Mouse (Mus musculus) embryonic stem cell, embryonic (primary cell): Measurements from ENCODE around the gene Tm4sf5.

Source experiments
- CTCF ChIA-PET, 4 experiments: fragments of 300-600 bp in 2 of 4; fragments of 350-600 bp in 2 of 4; sonication (Branson Sonifier 250); formaldehyde crosslinking; loops; one replicate each; lab custom pipeline; 2022; ENCODE audit warnings: inconsistent platforms in 2 of 4; lab: Charles Lee
- POLR2A ChIA-PET, 4 experiments: fragments of 300-600 bp in 2 of 4; fragments of 350-600 bp in 2 of 4; sonication (Branson Sonifier 250); formaldehyde crosslinking; loops; one replicate each; lab custom pipeline; 2022; ENCODE audit warnings: antibody characterized with exemption in 4 of 4, inconsistent platforms in 1 of 4; lab: Charles Lee

Tm4sf5 gene

DNA sequence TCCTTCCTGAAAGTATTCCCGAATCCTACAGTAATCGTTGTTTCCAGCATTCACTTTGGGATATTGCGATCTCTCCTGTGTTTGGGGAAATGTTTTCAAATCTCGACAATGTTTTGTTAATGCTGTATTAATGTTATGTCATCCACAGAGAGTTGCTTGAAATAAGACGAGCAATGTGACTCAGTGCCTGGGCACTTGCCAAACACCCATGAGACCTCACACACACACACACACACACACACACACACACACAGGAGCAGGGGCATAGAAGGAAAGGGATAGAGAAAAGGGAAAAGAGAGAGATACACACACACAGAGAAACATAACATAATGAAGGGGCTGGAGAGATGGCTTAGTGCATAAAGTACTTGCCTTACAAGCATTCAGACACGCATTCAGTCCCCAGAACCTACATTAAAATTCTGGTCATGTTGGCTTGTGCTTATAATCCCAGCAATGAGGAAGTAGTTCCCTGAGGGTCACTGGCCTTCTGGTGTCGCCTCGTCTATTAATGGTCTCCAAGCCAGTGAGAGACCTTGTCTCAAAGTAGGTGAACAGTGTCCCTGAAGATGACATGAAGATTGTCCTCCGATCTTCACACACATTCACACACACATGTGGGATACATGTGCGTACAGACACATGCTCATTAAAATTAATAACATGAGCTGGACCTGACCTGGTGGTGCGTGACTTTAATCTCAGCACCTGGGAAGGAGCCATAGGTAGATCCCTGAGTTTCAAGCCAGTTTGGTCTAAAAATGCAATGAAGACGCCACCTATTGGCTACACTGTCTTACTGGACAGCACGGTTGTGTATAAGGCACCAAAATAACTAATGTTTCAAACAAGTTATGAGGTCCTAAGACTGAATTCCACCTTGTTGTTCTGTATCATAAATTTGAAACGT lies 5.2 kb upstream of the Tm4sf5 start:
- ChIA-PET CTCF (interaction anchor here (0.7 to 1.7 kb wide), 5 partner anchors 10 to 293 kb away, joined by 3 to 5 read pairs (median 3); partner anchors contain the start of gene Arrb2 (in 2 of the 4)), POLR2A (no interaction called here)

DNA sequence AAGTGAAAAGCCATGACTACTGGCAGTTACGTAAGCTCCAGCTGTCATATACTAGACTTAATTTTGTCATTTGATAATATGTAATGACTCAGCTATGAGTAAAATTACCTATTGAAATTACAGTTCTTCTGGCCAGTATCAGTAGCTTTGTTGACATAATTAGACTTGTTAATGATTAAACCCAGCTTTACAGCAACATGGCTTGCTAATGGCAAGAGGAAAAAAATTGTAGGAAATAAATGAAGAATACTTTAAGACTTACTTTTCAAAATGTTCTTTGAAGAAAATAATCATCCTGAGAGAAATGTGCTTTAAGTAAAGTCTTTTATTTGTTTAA lies 4.6 kb upstream of the Tm4sf5 start:
- ChIA-PET POLR2A (no interaction called here), CTCF (interaction anchor here in 2 of 4 experiments (0.9 to 1.0 kb wide), 2 partner anchors 68 to 82 kb away, joined by 3 read pairs; partner anchors contain the start of gene Arrb2 (in 1 of the 2))

DNA sequence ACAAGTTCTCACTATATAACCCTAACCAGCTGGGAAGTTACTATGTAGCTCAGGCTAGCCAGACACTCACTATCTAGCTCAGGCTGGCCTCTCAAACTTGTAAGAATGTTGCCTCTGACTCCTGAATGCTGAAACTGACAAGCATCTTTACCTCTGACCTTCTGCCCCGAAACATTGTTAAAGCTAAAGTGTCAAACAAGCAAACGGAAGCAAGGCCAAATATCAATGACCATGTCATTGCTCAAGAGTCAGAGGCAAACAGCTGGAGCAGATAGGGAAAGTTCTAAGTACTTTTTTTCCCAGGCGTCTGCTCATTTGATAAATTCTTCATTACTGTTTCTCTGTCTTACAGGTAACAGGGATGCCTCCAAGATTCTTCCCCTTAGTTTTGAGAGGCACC lies 3.0 kb upstream of the Tm4sf5 start:
- ChIA-PET POLR2A (interaction anchor here in 1 of 4 experiments (0.9 kb wide), 1 partner anchor 145 kb away, joined by 3 read pairs; the partner anchor contains the start of genes Rnf167 and Slc25a11), CTCF (interaction anchor here in 1 of 4 experiments (1.4 kb wide), 1 partner anchor 13 kb away, joined by 4 read pairs; no protein-coding TSS in a partner anchor)

DNA sequence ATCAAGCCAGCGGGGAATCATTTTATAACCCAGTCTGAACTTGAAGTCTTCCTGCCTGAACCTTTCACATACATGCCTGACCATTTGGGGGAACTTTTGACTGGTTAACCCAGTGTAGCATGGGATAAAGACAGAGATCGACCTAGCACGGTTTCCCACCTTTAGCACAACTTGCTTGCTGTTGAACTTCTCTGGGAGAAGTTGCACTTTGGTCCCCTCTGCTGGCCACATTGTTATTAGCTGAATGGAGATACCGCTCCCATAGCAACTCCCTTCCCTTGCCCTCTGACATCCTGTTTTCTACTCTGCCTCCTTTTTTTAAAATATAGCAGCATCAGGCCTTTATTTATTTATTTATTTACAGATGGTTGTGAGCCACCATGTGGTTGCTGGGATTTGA lies 1.3 kb downstream of the Tm4sf5 start:
- ChIA-PET CTCF (interaction anchor here (0.6 to 1.4 kb wide), 11 partner anchors 12 to 324 kb away, joined by 3 to 10 read pairs (median 4); partner anchors contain the start of genes Arrb2 (in 1 of the 4), Med11 (in 1 of the 4) and Psmb6 (in 1 of the 4)), POLR2A (interaction anchor here (0.5 to 1.1 kb wide), 6 partner anchors 33 to 338 kb away, joined by 3 to 4 read pairs (median 3); partner anchors contain the start of genes Arrb2 (in 1 of the 4) and Rabep1 (in 1 of the 4))

DNA sequence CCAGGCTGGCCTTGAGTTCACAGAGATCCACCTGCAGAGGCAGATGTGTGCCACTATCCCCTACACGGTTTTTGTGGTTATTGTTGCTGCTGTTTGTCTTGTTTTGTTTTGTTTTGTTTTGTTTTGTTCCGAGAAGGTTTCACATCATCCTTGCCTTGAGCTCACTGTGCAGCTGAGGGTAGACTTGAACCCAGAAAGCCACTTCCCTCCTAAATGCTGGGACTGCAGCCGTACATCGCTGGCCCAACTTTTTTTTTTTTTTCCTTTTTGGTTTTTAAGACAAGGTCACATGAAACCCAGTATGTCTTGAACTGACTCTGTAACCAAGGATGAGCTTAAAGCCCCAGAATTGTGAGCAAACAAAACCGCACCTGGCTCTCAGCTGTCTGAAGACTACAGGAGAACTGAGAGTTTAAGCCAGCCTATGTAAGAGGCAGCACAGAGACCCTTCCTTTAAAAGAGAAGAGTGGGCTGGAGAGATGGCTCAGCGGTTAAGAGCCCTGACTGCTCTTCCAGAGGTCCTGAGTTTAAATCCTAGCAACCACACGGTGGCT lies 2.0 kb downstream of the Tm4sf5 start:
- ChIA-PET CTCF (interaction anchor here (0.6 to 1.4 kb wide), 14 partner anchors 11 to 325 kb away, joined by 3 to 10 read pairs (median 4); partner anchors contain the start of genes Arrb2 (in 1 of the 4), Med11 (in 1 of the 4) and Psmb6 (in 1 of the 4)), POLR2A (interaction anchor here in 3 of 4 experiments (0.5 to 1.1 kb wide), 4 partner anchors 34 to 75 kb away, joined by 3 to 4 read pairs (median 3); partner anchors contain the start of gene Arrb2 (in 1 of the 3))

DNA sequence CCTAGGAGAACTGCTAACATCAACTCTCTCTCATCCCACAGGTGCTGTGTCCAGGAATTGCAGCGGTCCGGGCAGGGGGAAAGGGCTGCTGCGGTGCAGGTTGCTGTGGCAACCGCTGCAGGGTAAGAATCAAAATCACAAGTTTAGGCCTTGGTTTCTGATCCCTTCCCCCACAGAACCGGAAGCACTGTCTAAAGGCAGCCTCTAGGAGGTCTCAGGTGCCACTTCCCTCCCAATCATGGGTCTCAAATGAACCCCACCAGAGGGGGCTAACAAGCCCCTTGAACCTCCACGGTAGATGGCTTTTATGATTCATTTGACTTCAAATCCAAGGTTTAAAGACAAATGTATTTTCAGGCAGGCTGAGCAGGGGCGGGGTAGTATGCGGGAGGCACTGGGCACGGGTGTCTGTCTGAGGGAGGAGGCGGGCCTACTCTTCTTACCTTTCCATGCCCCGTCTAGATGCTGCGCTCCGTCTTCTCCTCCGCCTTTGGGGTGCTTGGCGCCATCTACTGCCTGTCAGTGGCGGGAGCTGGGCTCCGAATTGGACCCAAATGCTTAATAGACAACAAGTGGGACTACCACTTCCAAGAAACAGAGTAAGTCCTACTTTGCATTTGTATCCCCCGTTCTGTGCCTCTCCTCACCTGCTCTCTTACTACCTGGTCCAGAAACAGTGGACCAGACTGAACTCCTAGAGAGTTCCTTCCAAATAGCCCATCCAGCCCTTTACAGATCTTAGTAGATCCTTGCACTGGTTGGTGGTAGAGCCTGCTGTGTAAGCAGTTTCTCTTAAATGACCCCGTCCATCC lies 4.9 kb downstream of the Tm4sf5 start:
- ChIA-PET CTCF (interaction anchor here (0.6 to 3.4 kb wide), 21 partner anchors 10 to 736 kb away, joined by 3 to 12 read pairs (median 4); partner anchors contain the start of genes Arrb2 (in 2 of the 4), Med11 (in 1 of the 4) and Psmb6 (in 1 of the 4)), POLR2A (interaction anchor here in 3 of 4 experiments (0.5 to 2.8 kb wide), 10 partner anchors 9 to 158 kb away, joined by 3 to 12 read pairs (median 3); partner anchors contain the start of genes Gltpd2 (in 2 of the 3), 4930544D05Rik (in 1 of the 3) and Psmb6 (in 1 of the 3))

DNA sequence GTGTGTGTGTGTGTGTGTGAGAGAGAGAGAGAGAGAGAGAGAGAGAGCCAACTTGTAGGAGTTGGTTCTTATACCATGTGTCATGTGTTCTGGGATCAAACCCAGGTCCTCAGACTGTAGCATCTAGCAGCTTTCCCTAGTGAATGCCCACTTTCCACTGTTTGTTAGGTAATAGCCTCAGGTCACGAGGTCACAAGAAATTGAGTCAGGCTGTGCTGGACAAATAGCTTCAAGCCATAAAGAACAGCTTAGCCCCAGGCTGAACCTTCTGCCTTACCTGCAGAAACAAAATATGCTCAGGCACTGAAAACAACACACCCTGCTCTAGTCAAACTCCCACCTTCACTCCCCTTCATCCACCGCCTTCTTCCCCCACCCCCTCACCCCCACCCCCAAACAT lies 6.2 kb downstream of the Tm4sf5 start:
- ChIA-PET POLR2A (interaction anchor here in 3 of 4 experiments (0.5 to 2.8 kb wide), 10 partner anchors 9 to 210 kb away, joined by 3 to 12 read pairs (median 3); partner anchors contain the start of genes Psmb6 (in 2 of the 3), Gltpd2 (in 1 of the 3) and Pld2 (in 1 of the 3)), CTCF (interaction anchor here (0.6 to 3.4 kb wide), 11 partner anchors 59 to 584 kb away, joined by 3 to 12 read pairs (median 4); partner anchors contain the start of genes Arrb2 (in 1 of the 4), Med11 (in 1 of the 4), Slc16a11 (in 1 of the 4) and Slc2a4 (in 1 of the 4))

DNA sequence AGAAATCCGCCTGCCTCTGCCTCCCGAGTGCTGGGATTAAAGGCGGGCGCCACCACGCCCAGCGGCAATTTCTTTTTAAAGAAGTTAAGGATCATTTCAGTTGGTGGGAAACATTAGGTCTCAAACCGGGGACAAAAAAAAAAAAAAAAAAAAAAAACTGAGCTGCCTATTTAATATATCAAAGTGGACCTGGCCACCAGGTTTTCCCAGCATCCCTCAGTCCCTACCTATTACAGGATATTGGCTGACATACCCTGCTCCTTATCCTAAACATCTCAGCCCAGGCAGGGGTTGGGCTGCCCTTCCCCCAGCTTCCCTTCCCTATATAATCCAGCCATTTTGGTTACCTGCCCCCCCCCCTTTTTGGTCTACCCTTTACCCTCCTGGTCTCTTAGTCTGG lies 6.8 kb downstream of the Tm4sf5 start:
- ChIA-PET CTCF (interaction anchor here (0.6 to 3.4 kb wide), 6 partner anchors 80 to 1777 kb away, joined by 3 to 12 read pairs (median 4); partner anchors contain the start of genes Arrb2 (in 1 of the 4) and Slc2a4 (in 1 of the 4)), POLR2A (interaction anchor here in 2 of 4 experiments (0.6 to 1.8 kb wide), 5 partner anchors 14 to 501 kb away, joined by 3 to 5 read pairs (median 3); partner anchors contain the start of genes Pld2 (in 1 of the 2) and Psmb6 (in 1 of the 2))

DNA sequence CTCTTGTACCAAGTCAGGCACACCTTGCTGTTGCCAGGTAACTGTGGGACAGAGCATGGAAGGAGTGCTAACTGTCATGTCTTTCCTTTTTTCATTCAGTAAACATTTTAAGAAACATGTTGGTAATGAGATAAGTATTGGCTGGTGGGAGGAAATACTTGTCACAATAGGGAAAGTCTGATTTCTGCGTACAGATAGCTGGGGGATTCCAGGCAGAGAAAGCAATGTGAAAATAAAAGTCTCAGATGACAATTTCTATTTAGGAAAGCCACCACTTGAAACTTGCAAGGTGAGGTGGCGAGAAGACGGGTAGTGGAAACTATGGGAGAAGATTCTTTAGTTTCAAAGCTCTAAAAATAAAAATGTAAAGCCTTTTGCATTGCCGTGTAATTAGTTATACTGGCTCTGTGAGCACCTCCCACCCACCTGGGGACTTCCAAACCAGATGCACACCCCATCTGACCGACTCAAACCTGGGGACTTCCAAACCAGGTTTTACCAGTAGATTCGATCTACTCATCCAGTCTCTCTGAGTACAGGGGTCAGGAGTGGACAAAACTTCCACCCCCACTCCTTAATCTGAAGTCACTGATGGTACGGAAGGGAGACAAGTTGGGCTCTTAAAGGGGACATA lies 7.8 kb downstream of the Tm4sf5 start:
- ChIA-PET POLR2A (interaction anchor here in 2 of 4 experiments (1.1 to 2.3 kb wide), 4 partner anchors 12 to 156 kb away, joined by 3 to 9 read pairs (median 3); partner anchors contain the start of genes Arrb2 (in 1 of the 2), Psmb6 (in 1 of the 2) and Spag7 (in 1 of the 2)), CTCF (interaction anchor here in 2 of 4 experiments (1.0 to 1.9 kb wide), 6 partner anchors 8 to 134 kb away, joined by 3 to 5 read pairs (median 4); partner anchors contain the start of genes Med11 (in 1 of the 2), Rnf167 (in 1 of the 2), Slc25a11 (in 1 of the 2) and Tm4sf5 (in 1 of the 2))

DNA sequence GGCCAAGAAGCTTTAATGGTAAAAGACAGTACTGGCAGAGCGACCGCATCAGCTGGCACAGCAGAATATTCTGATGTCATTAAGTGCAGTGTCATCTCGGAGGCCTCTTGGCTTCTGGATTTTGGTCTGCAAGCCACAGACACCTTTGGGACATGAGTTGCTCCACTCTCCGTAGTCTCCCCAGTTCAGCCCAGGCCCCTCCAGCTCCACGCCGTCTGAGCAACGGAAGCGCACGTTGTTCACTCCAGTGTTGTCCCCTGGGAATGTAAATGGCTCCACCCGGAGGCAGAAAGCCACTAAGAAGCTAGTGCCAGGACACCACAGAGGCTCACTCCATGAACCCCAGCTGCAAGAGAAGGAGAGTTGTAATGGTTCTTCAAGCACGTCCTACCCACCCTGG lies 8.5 kb downstream of the Tm4sf5 start:
- CTCF ChIA-PET, result interaction anchor here in 2 of 4 experiments (1.0 to 1.9 kb wide), 8 partner anchors 9 to 133 kb away, joined by 3 to 6 read pairs (median 4); partner anchors contain the start of genes Med11 (in 1 of the 2), Psmb6 (in 1 of the 2), Rnf167 (in 1 of the 2) and Slc25a11 (in 1 of the 2)
- POLR2A ChIA-PET, result interaction anchor here in 3 of 4 experiments (0.6 to 2.3 kb wide), 6 partner anchors 12 to 263 kb away, joined by 3 to 9 read pairs (median 3); partner anchors contain the start of genes Arrb2 (in 1 of the 3), Psmb6 (in 1 of the 3) and Spag7 (in 1 of the 3)

DNA sequence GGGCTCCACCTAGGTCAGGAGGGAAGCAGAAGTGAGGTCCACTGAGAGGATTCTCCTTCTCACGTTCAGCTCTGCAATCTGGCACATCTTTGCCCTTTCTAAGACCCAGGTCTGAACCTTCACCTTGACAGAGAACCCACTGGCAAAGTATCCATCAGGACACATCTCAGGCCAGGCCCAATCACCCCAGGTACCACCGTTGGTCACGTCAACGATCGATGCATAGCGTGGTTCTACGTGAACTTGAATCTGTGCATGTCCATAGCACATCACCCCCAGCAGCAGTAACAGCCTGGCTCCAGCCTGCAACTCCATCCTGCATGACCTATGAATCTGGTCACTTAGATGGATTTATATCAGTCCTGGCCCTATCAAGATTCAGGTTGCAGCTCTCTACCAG lies 9.2 kb downstream of the Tm4sf5 start, which contains the start of gene Vmo1:
Vmo1 (minus strand) TSS at position 329 of the 400 bp plus-strand sequence.
- CTCF ChIA-PET, result interaction anchor here in 2 of 4 experiments (0.5 to 1.9 kb wide), 7 partner anchors 9 to 133 kb away, joined by 3 to 6 read pairs (median 4); partner anchors contain the start of genes Med11 (in 1 of the 2), Psmb6 (in 1 of the 2), Rnf167 (in 1 of the 2) and Slc25a11 (in 1 of the 2)
- POLR2A ChIA-PET, result interaction anchor here in 3 of 4 experiments (0.6 to 2.3 kb wide), 4 partner anchors 11 to 263 kb away, joined by 3 to 9 read pairs (median 4); partner anchors contain the start of genes Psmb6 (in 1 of the 3) and Spag7 (in 1 of the 3)

DNA sequence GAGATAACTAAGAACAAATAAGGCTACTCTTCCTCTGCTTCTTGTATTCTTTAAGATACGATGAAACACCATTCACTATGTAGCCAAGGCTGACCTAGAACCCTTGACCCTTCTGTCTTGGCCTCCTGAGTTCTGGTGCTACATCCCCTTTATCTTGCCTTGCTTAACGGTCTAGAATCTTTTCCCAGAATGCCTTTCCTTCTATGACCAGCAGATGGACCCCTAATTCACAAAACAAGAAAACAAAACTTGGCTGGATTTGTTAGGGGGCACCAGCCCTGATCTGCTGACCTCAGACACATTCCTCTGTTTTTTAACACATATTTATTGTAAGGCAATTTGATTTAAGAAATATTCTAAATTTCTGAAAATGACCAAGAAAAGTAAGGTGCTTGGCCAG lies 11.3 kb downstream of the Tm4sf5 start:
- CTCF ChIA-PET, result interaction anchor here in 3 of 4 experiments (0.6 to 5.1 kb wide), 6 partner anchors 104 to 261 kb away, joined by 3 to 19 read pairs (median 5); no protein-coding TSS in a partner anchor
- POLR2A ChIA-PET, result interaction anchor here in 1 of 4 experiments (1.5 kb wide), 1 partner anchor 9 kb away, joined by 3 read pairs; the partner anchor contains the start of gene Psmb6

DNA sequence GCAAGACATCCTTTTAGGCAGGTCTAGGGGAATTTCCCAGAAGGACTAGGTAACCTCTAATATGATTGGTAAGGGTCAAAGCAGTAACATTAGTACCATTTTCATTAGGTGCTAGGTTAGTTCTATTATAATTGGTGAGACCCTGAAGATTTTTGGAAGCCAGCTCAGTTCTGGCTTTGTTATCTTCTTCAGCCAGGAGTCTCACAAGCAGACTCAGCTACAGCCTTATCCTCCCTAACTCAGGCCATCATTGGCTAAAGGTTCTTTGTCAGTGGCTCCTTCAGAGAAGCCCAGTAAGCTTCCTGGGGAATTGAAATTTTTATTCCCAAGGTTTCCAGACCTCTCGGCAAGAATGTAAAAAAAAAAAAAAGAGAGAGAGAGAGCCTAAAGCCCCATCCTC lies 13.4 kb downstream of the Tm4sf5 start:
- ChIA-PET CTCF (interaction anchor here (0.6 to 5.1 kb wide), 8 partner anchors 12 to 288 kb away, joined by 3 to 19 read pairs (median 3); no protein-coding TSS in a partner anchor), POLR2A (interaction anchor here in 3 of 4 experiments (0.6 to 2.4 kb wide), 11 partner anchors 8 to 170 kb away, joined by 3 to 12 read pairs (median 4); partner anchors contain the start of genes Pld2 (in 1 of the 3), Rnf167 (in 1 of the 3) and Slc25a11 (in 1 of the 3))

DNA sequence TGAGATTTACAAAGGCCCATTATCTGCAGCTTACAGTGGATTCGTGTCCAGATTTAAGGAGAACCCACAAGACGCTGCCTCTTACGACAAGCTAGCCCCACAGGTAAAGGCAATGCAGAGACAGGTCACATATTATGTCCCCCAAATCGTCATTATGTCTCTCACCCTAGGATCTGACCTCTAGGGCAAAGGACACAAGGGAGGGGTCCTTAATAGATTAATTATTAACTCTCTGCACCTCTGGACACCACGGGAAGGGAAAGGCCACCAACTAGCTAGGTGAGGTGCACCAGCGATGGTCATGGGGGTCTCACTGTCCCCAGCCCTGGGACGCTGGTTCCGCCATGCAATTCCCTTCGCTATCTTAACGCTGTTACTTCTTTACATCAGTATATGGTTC lies 13.9 kb downstream of the Tm4sf5 start, which contains the start of gene Gltpd2:
Gltpd2 (plus strand) TSS at position 274 of the 400 bp plus-strand sequence.
- POLR2A ChIA-PET, result interaction anchor here (0.6 to 2.4 kb wide), 21 partner anchors 9 to 213 kb away, joined by 3 to 12 read pairs (median 4); partner anchors contain the start of genes Arrb2 (in 2 of the 4), Rnf167 (in 2 of the 4), Slc25a11 (in 2 of the 4) and 4930544D05Rik (in 1 of the 4)

More for the DNA sequence above, 13.9 kb downstream of the Tm4sf5 start, which contains the start of gene Gltpd2:
- CTCF ChIA-PET, result interaction anchor here (0.6 to 5.1 kb wide), 15 partner anchors 9 to 503 kb away, joined by 3 to 19 read pairs (median 3); partner anchors contain the start of genes Acadvl (in 1 of the 4) and Arrb2 (in 1 of the 4)
